Mouse (Mus musculus) stomach, postnatal 0 days (tissue): ENCODE measurements around the gene 1700021F05Rik. TPM values are rescaled to one million over a fixed set of nuclear protein-coding genes. Genes with fewer than 3 reads are reported as not detected.

ENCODE experiments used
- ATAC-seq: fragments of 200-750 bp; cut with Nextera tagmentation; 2 replicates; pipeline ENCODE4 v1.8.0; 2017; ENCODE audit not compliant: low FRiP score, low TSS enrichment
- DNase-seq: peaks from one replicate; pipeline ENCODE4 v3.0.0-alpha.2; 2016; ENCODE audit warnings: low spot score
- H3K27ac ChIP-seq: fragments of 300-500 bp; sonication (generic); replicated peaks from 2 replicates; pipeline ENCODE4 v1.5.1; 2014; ENCODE audit warnings: mild to moderate bottlenecking, control low read depth
- H3K27me3 ChIP-seq: fragments of 300-500 bp; sonication (generic); 2 replicates; pipeline ENCODE4 v1.6.1; 2014; ENCODE audit warnings: low read length; ENCODE audit not compliant: control insufficient read depth, insufficient read depth
- H3K36me3 ChIP-seq: fragments of 300-500 bp; sonication (generic); 2 replicates; pipeline ENCODE4 v1.6.1; 2014; ENCODE audit warnings: low read length, mixed read lengths; ENCODE audit not compliant: control insufficient read depth, insufficient read depth
- H3K4me1 ChIP-seq: fragments of 300-500 bp; sonication (generic); replicated peaks from 2 replicates; pipeline ENCODE4 v1.6.1; 2014; ENCODE audit warnings: antibody characterized with exemption; ENCODE audit not compliant: control insufficient read depth, insufficient read depth
- H3K4me2 ChIP-seq: fragments of 300-500 bp; sonication (generic); replicated peaks from 2 replicates; pipeline ENCODE4 v1.6.1; 2014; ENCODE audit warnings: low read depth, mild to moderate bottlenecking, control low read depth, moderate library complexity
- H3K4me3 ChIP-seq: fragments of 300-500 bp; sonication (generic); 2 replicates; pipeline ENCODE4 v1.5.1; 2014; ENCODE audit warnings: low read depth, low read length, control low read depth
- H3K9ac ChIP-seq: fragments of 300-500 bp; sonication (generic); 2 replicates; pipeline ENCODE4 v1.6.1; 2014; ENCODE audit warnings: mild to moderate bottlenecking, low read length, control low read depth, mixed read lengths
- H3K9me3 ChIP-seq: fragments of 300-500 bp; sonication (generic); 2 replicates; pipeline ENCODE4 v1.6.1; 2016; ENCODE audit warnings: low read length; ENCODE audit not compliant: control insufficient read depth
- CTCF ChIP-seq: IDR thresholded peaks from 2 replicates; pipeline ENCODE4 v1.5.1; 2016; ENCODE audit warnings: antibody characterized with exemption, low read depth, mild to moderate bottlenecking, moderate library complexity
- EP300 ChIP-seq: optimal IDR thresholded peaks from 2 replicates; pipeline ENCODE3; 2016; ENCODE audit warnings: antibody characterized with exemption
- WGBS: fragments of 180-500 bp; shearing (Covaris S2); extraction: QIAGEN DNeasy Blood & Tissue Kit; methylation state at CpG from one replicate; pipeline ENCODE4 v1.1.7; 2014; 5-methylcytosine and 5-hydroxymethylcytosine counted together
- polyA plus RNA-seq: library from polyadenylated mRNA; unstranded; fragments of >200 nt; fragmentation: Nextera tagmentation; extraction: Ambion mirVana; gene quantifications from 2 replicates; pipeline ENCODE4 v1.2.1, GENCODE M21; 2015

The 1700021F05Rik gene
- polyA plus RNA-seq, 1 experiment from 2014 or later, result 48.9 TPM

GRCm38 (mm10) chr10:43574956-43575355, 34.2 kb upstream of the 1700021F05Rik start:
- DNase-seq (peak; percentile 84), ATAC-seq (no peak)
- Histone ChIP-seq H3K36me3 (no peaks in the 10 kb centered on the region), H3K4me3 (no peak overlapping the region), H3K9ac (no peak overlapping the region), H3K9me3 (peaks cover 4% of the 10 kb centered on the region), H3K4me2 (no peak overlapping the region), H3K27ac (no peak overlapping the region), H3K4me1 (no peaks in the 10 kb centered on the region), H3K27me3 (no peaks in the 10 kb centered on the region)
- TF ChIP-seq CTCF, result peak; percentile 95
- no peak for TF ChIP-seq EP300
- 5% methylated on average over 3 of the region's 3 CpGs for WGBS

- Histone ChIP-seq H3K27me3 (no peaks in the 10 kb centered on the region), H3K4me3 (no peak overlapping the region), H3K36me3 (no peaks in the 10 kb centered on the region), H3K4me1 (no peaks in the 10 kb centered on the region), H3K9me3 (peaks cover 4% of the 10 kb centered on the region), H3K4me2 (no peak overlapping the region), H3K9ac (no peak overlapping the region), H3K27ac (no peak overlapping the region)
- DNase-seq, result no peak
- ATAC-seq, result no peak
- no peak for TF ChIP-seq CTCF
- no peak for TF ChIP-seq EP300
- 74% methylated on average over 2 of the region's 2 CpGs for WGBS
Measured at GRCm38 (mm10) chr10:43574352-43574751, 33.6 kb upstream of the 1700021F05Rik start.

- no peak for TF ChIP-seq EP300
- peak; percentile 16; the same call in 1 of the 2 replicates for TF ChIP-seq CTCF
- Histone ChIP-seq H3K9ac (no peak overlapping the region), H3K27ac (no peak overlapping the region), H3K27me3 (no peaks in the 10 kb centered on the region), H3K9me3 (no peaks in the 10 kb centered on the region), H3K4me3 (no peak overlapping the region), H3K36me3 (no peaks in the 10 kb centered on the region), H3K4me2 (no peak overlapping the region), H3K4me1 (no peaks in the 10 kb centered on the region)
- no peak for ATAC-seq
- no peak for DNase-seq
- WGBS, result 92% methylated on average over 2 of the region's 2 CpGs
Measured at GRCm38 (mm10) chr10:43561311-43561710, 20.5 kb upstream of the 1700021F05Rik start.

- 31% methylated on average over 2 of the region's 2 CpGs for WGBS
- H3K4me1 ChIP-seq, result no peaks in the 10 kb centered on the region
- no peaks in the 10 kb centered on the region for H3K27me3 ChIP-seq
- no peak overlapping the region for H3K9ac ChIP-seq
- TF ChIP-seq EP300, result no peak
- peak; percentile 37 for TF ChIP-seq CTCF
- H3K4me2 ChIP-seq, result no peak overlapping the region
- no peak for DNase-seq
- no peak overlapping the region for H3K4me3 ChIP-seq
- H3K9me3 ChIP-seq, result no peaks in the 10 kb centered on the region
- no peaks in the 10 kb centered on the region for H3K36me3 ChIP-seq
- no peak for ATAC-seq
- no peak overlapping the region for H3K27ac ChIP-seq
Measured at GRCm38 (mm10) chr10:43560765-43561164, 20.0 kb upstream of the 1700021F05Rik start.

DNA sequence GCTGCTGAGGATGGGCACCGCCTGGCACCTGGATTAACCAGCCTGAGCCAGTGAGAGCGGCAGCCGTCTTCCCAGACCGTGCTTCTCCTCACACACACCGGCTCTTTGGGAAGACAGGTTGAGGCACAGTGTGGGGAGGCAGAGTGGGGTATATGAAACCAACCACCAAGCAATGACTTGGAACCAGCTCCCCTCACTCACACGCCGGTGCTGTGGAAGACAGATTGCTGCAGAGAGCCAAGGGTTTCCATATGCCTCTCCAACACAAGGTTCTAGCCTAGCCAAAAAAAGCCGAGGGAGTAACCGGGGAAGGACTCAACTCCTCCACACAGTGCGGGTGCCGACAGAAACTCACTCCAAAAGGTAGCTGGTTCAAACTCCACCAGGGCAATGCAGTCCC, 18.5 kb upstream of the 1700021F05Rik start:
- H3K4me2 ChIP-seq, result no peak overlapping the region
- no peaks in the 10 kb centered on the region for H3K9me3 ChIP-seq
- DNase-seq, result no peak
- no peaks in the 10 kb centered on the region for H3K4me1 ChIP-seq
- TF ChIP-seq CTCF, result no peak
- no peak for TF ChIP-seq EP300
- no peaks in the 10 kb centered on the region for H3K27me3 ChIP-seq
- no peak overlapping the region for H3K9ac ChIP-seq
- no peaks in the 10 kb centered on the region for H3K36me3 ChIP-seq
- H3K27ac ChIP-seq, result no peak overlapping the region
- ATAC-seq, result no peak
- H3K4me3 ChIP-seq, result no peak overlapping the region
- WGBS, result 69% methylated on average over 11 of the region's 11 CpGs

- no peaks in the 10 kb centered on the region for H3K9me3 ChIP-seq
- DNase-seq (no peak), ATAC-seq (no peak)
- no peaks in the 10 kb centered on the region for H3K27me3 ChIP-seq
- 78% methylated on average over 5 of the region's 5 CpGs for WGBS
- no peak overlapping the region for H3K27ac ChIP-seq
- no peak overlapping the region for H3K4me3 ChIP-seq
- H3K4me2 ChIP-seq, result no peak overlapping the region
- no peak overlapping the region for H3K9ac ChIP-seq
- H3K36me3 ChIP-seq, result no peaks in the 10 kb centered on the region
- no peaks in the 10 kb centered on the region for H3K4me1 ChIP-seq
- TF ChIP-seq CTCF (no peak), EP300 (no peak)
Measured at GRCm38 (mm10) chr10:43557630-43558165, 16.9 kb upstream of the 1700021F05Rik start.
